Mouse (Mus musculus) left cerebral cortex, postnatal 25 days (tissue): Measurements from ENCODE around the gene Zc3hav1l. TPM values are rescaled to one million over a fixed set of nuclear protein-coding genes. Genes with fewer than 3 reads are reported as not detected.

Experiments
- DNase-seq, 2 experiments: peaks; one replicate each; pipeline ENCODE4 v3.0.0; 2022; ENCODE audit warnings: low spot score in 2 of 2, mixed read lengths in 1 of 2
- intact Hi-C: fragments of 180-260 bp; cut with DNase I; formaldehyde crosslinking; loops from one replicate; pipeline ENCODE4 v1.15.1; 2025
- total RNA-seq, 2 experiments: library from RNA; stranded (reverse); gene quantifications; 2 replicates each; pipeline ENCODE4 v1.2.3; 2021

The Zc3hav1l gene
- total RNA-seq, 2 experiments from 2014 or later, result 3.1 TPM

GRCm38 (mm10) chr6:38241508-38241907 is 57.6 kb downstream of the Zc3hav1l start:
- no peak for DNase-seq
- intact Hi-C loops, result loop anchor here (5.0 kb wide), 1 partner anchor 39 kb away; no protein-coding TSS in a partner anchor

- peak; percentile 42 to 91 for DNase-seq
- intact Hi-C loops, result loop anchor here (1.0 to 5.0 kb wide), 2 partner anchors 23 to 38 kb away; no protein-coding TSS in a partner anchor
Observed at GRCm38 (mm10) chr6:38240618-38241017, 58.4 kb downstream of the Zc3hav1l start.

- intact Hi-C loops, result no loop called here
- DNase-seq, result no peak
Observed at GRCm38 (mm10) chr6:38238382-38238781, 60.7 kb downstream of the Zc3hav1l start.

Other genes with a start within 250 kb of the Zc3hav1l start
- not detected for gene Tmem213, start 190.0 kb downstream of the Zc3hav1l start, total RNA-seq
- 1 to 10 TPM; 1.9 to 3.1 TPM for gene Atp6v0a4, start 174.7 kb downstream of the Zc3hav1l start, total RNA-seq
- 10 to 100 TPM; 41.4 to 48.7 TPM for gene D630045J12Rik, start 45.2 kb downstream of the Zc3hav1l start, total RNA-seq
- gene Zc3hav1, start 55.3 kb upstream of the Zc3hav1l start, total RNA-seq, result 1 to 10 TPM; 2.5 to 2.6 TPM
- gene Ttc26, start 82.2 kb upstream of the Zc3hav1l start, total RNA-seq, result 10 to 100 TPM; 12.0 to 13.0 TPM
- gene Ubn2, start 134.7 kb upstream of the Zc3hav1l start, total RNA-seq, result 10 to 100 TPM; 40.0 to 51.6 TPM
- gene Fmc1, start 234.2 kb upstream of the Zc3hav1l start, total RNA-seq, result 10 to 100 TPM; 52.8 to 55.1 TPM